Mouse (Mus musculus) heart, embryonic 16.5 days (tissue): ENCODE measurements around the gene Pitpnb. TPM values are rescaled to one million over a fixed set of nuclear protein-coding genes. Genes with fewer than 3 reads are reported as not detected.

ENCODE experiments used
- ATAC-seq: fragments of 200-750 bp; cut with Nextera tagmentation; replicated peaks from 2 replicates; pipeline ENCODE4 v1.8.0; 2017; ENCODE audit warnings: moderate number of reproducible peaks; ENCODE audit not compliant: insufficient read depth, low FRiP score; ENCODE audit errors: extremely low read depth
- H3K27ac ChIP-seq: fragments of 300-500 bp; sonication (generic); 2 replicates; pipeline ENCODE4 v1.5.1; 2014; ENCODE audit warnings: mild to moderate bottlenecking, low read length, control low read depth, moderate library complexity
- H3K27me3 ChIP-seq: fragments of 300-500 bp; sonication (generic); 2 replicates; pipeline ENCODE4 v1.6.1; 2014; ENCODE audit warnings: low read length, mixed read lengths; ENCODE audit not compliant: control insufficient read depth, insufficient read depth
- H3K36me3 ChIP-seq: fragments of 300-500 bp; sonication (generic); 2 replicates; pipeline ENCODE4 v1.6.1; 2014; ENCODE audit not compliant: control insufficient read depth, insufficient read depth
- H3K4me1 ChIP-seq: fragments of 300-500 bp; sonication (generic); 2 replicates; pipeline ENCODE4 v1.6.1; 2014; ENCODE audit warnings: low read length, mixed read lengths; ENCODE audit not compliant: control insufficient read depth, insufficient read depth
- H3K4me2 ChIP-seq: fragments of 300-500 bp; sonication (generic); 2 replicates; pipeline ENCODE4 v1.6.1; 2014; ENCODE audit warnings: low read depth, mild to moderate bottlenecking, control low read depth, low read length
- H3K4me3 ChIP-seq: fragments of 300-500 bp; sonication (generic); 2 replicates; pipeline ENCODE4 v1.5.1; 2014; ENCODE audit warnings: mild to moderate bottlenecking, control low read depth, low read length
- H3K9ac ChIP-seq: fragments of 300-500 bp; sonication (generic); 2 replicates; pipeline ENCODE4 v1.6.1; 2014; ENCODE audit warnings: low read length, control low read depth
- H3K9me3 ChIP-seq: fragments of 300-500 bp; sonication (generic); replicated peaks from 2 replicates; pipeline ENCODE4 v1.6.1; 2016; ENCODE audit warnings: low read length; ENCODE audit not compliant: control insufficient read depth
- WGBS: fragments of 180-500 bp; shearing (Covaris S2); extraction: QIAGEN DNeasy Blood & Tissue Kit; methylation state at CpG from one replicate; pipeline ENCODE4 v1.1.7; 2014; 5-methylcytosine and 5-hydroxymethylcytosine counted together
- polyA plus RNA-seq: library from polyadenylated mRNA; unstranded; fragments of >200 nt; fragmentation: Nextera tagmentation; extraction: Ambion mirVana; gene quantifications from 2 replicates; pipeline ENCODE4 v1.2.1, GENCODE M21; 2015

Gene Pitpnb
- 72.8 and 84.5 TPM in 2 replicates for polyA plus RNA-seq

GRCm38 (mm10) chr5:111330417-111331098 is at the start of gene Pitpnb:
Gene Pitpnb (plus strand): TSS chr5:111330763.
- peaks cover 10% of the 10 kb centered on the region; the same call in 1 of the 2 replicates for H3K36me3 ChIP-seq
- peaks cover 14% of the 10 kb centered on the region for H3K4me1 ChIP-seq
- H3K4me3 ChIP-seq, result peak within 1 kb of the TSS; percentile 76
- no peaks in the 10 kb centered on the region; the same call in 1 of the 2 replicates for H3K9me3 ChIP-seq
- peak within 1 kb of the TSS; percentile 76 for H3K4me2 ChIP-seq
- peak within 1 kb of the TSS; percentile 83 for H3K27ac ChIP-seq
- no peaks in the 10 kb centered on the region for H3K27me3 ChIP-seq
- peak within 1 kb of the TSS; percentile 88 for H3K9ac ChIP-seq
- ATAC-seq, result peak; percentile 99
- under 1% methylated on average over 78 of the region's 78 CpGs for WGBS

GRCm38 (mm10) chr5:111284420-111285175 is 46.0 kb upstream of the Pitpnb start:
- H3K27me3 ChIP-seq, result no peaks in the 10 kb centered on the region
- H3K9ac ChIP-seq, result no peak overlapping the region
- H3K4me2 ChIP-seq, result no peak overlapping the region
- no peak for ATAC-seq
- no peaks in the 10 kb centered on the region for H3K4me1 ChIP-seq
- peaks cover 7% of the 10 kb centered on the region; the same call in 1 of the 2 replicates for H3K36me3 ChIP-seq
- H3K9me3 ChIP-seq, result no peaks in the 10 kb centered on the region
- H3K4me3 ChIP-seq, result no peak overlapping the region
- WGBS, result 82% methylated on average over 19 of the region's 19 CpGs
- no peak overlapping the region for H3K27ac ChIP-seq

GRCm38 (mm10) chr5:111287571-111287970 is 43.0 kb upstream of the Pitpnb start:
- H3K4me3 ChIP-seq, result no peak overlapping the region
- no peaks in the 10 kb centered on the region for H3K4me1 ChIP-seq
- H3K36me3 ChIP-seq, result peaks cover 7% of the 10 kb centered on the region; the same call in 1 of the 2 replicates
- no peaks in the 10 kb centered on the region for H3K9me3 ChIP-seq
- no peak overlapping the region for H3K4me2 ChIP-seq
- no peak for ATAC-seq
- H3K27ac ChIP-seq, result no peak overlapping the region
- no peaks in the 10 kb centered on the region for H3K27me3 ChIP-seq
- H3K9ac ChIP-seq, result no peak overlapping the region
- 70% methylated on average over 5 of the region's 5 CpGs for WGBS

- Histone ChIP-seq H3K9me3 (no peaks in the 10 kb centered on the region), H3K27me3 (no peaks in the 10 kb centered on the region), H3K36me3 (peaks cover 5% of the 10 kb centered on the region; the same call in 1 of the 2 replicates), H3K27ac (no peak overlapping the region), H3K9ac (no peak overlapping the region), H3K4me1 (no peaks in the 10 kb centered on the region), H3K4me3 (no peak overlapping the region), H3K4me2 (no peak overlapping the region)
- no peak for ATAC-seq
- WGBS, result 80% methylated on average over 11 of the region's 11 CpGs
Measured at GRCm38 (mm10) chr5:111288486-111288885, 42.1 kb upstream of the Pitpnb start.

- H3K27ac ChIP-seq, result no peak overlapping the region
- H3K4me1 ChIP-seq, result no peaks in the 10 kb centered on the region
- no peak overlapping the region for H3K4me3 ChIP-seq
- H3K36me3 ChIP-seq, result peaks cover 5% of the 10 kb centered on the region; the same call in 1 of the 2 replicates
- no peaks in the 10 kb centered on the region for H3K9me3 ChIP-seq
- no peaks in the 10 kb centered on the region for H3K27me3 ChIP-seq
- ATAC-seq, result no peak
- 83% methylated on average over 11 of the region's 11 CpGs for WGBS
- no peak overlapping the region for H3K4me2 ChIP-seq
- H3K9ac ChIP-seq, result no peak overlapping the region
Measured at GRCm38 (mm10) chr5:111290071-111290470, 40.5 kb upstream of the Pitpnb start.

- Histone ChIP-seq H3K9ac (no peak overlapping the region), H3K4me3 (no peak overlapping the region), H3K4me2 (peak overlapping the region; percentile 36; the same call in 1 of the 2 replicates), H3K36me3 (no peaks in the 10 kb centered on the region), H3K9me3 (no peaks in the 10 kb centered on the region), H3K27ac (no peak overlapping the region), H3K27me3 (no peaks in the 10 kb centered on the region), H3K4me1 (no peaks in the 10 kb centered on the region)
- 34% methylated on average over 10 of the region's 10 CpGs for WGBS
- ATAC-seq, result no peak
Measured at GRCm38 (mm10) chr5:111291639-111292038, 38.9 kb upstream of the Pitpnb start.

- no peak for ATAC-seq
- Histone ChIP-seq H3K4me1 (no peaks in the 10 kb centered on the region), H3K36me3 (no peaks in the 10 kb centered on the region), H3K27me3 (no peaks in the 10 kb centered on the region), H3K9me3 (no peaks in the 10 kb centered on the region), H3K9ac (no peak overlapping the region), H3K4me2 (no peak overlapping the region), H3K27ac (no peak overlapping the region), H3K4me3 (no peak overlapping the region)
- 67% methylated on average over 5 of the region's 5 CpGs for WGBS
Measured at GRCm38 (mm10) chr5:111297801-111298200, 32.8 kb upstream of the Pitpnb start.

GRCm38 (mm10) chr5:111298706-111299105 is 31.9 kb upstream of the Pitpnb start:
- Histone ChIP-seq H3K4me2 (no peak overlapping the region), H3K27ac (no peak overlapping the region)
- 54% methylated on average over 7 of the region's 7 CpGs for WGBS

GRCm38 (mm10) chr5:111300776-111301175 is 29.8 kb upstream of the Pitpnb start:
- H3K4me1 ChIP-seq, result no peaks in the 10 kb centered on the region
- H3K9ac ChIP-seq, result no peak overlapping the region
- 62% methylated on average over 8 of the region's 8 CpGs for WGBS
- H3K27ac ChIP-seq, result no peak overlapping the region
- H3K27me3 ChIP-seq, result no peaks in the 10 kb centered on the region
- H3K36me3 ChIP-seq, result no peaks in the 10 kb centered on the region
- no peak overlapping the region for H3K4me3 ChIP-seq
- H3K4me2 ChIP-seq, result no peak overlapping the region
- no peak for ATAC-seq
- peaks cover 3% of the 10 kb centered on the region; the same call in 1 of the 2 replicates for H3K9me3 ChIP-seq

More at GRCm38 (mm10) chr5:111298706-111299105, 31.9 kb upstream of the Pitpnb start:
- Histone ChIP-seq H3K36me3 (no peaks in the 10 kb centered on the region), H3K4me3 (no peak overlapping the region), H3K9me3 (no peaks in the 10 kb centered on the region), H3K4me1 (no peaks in the 10 kb centered on the region), H3K9ac (no peak overlapping the region), H3K27me3 (no peaks in the 10 kb centered on the region)
- no peak for ATAC-seq
